Mouse (Mus musculus): ENCODE measurements at regions not wholly inside any gene's neighbourhood (a gene's known extent, or its start where the extent isn't known, plus 50 kb on each side); places are given as distances from the start of the nearest gene placed in this dataset.

DNA sequence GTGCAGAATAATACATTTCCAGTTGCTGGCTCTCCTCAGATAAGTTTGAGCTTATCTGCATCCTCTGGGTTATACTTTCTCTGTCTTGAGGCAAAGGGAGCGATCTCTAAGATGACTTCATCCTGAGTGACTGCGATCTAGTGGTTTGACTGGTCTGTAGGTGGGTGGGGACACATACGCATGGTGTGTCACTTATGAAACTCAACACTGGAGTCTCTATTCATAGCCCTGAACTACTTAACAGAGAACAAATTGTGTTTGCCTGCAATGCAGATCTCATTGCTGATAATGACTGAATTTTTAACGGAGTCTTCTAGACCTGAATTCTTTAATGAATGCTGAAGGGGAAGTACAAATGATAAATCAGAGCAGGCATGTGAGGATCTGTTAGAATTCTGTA is 244.7 kb upstream of the Msx2 start:
- in situ Hi-C loops (cut with MboI; ENCODE audit: low sequenced_read_pairs) = no loop called here

DNA sequence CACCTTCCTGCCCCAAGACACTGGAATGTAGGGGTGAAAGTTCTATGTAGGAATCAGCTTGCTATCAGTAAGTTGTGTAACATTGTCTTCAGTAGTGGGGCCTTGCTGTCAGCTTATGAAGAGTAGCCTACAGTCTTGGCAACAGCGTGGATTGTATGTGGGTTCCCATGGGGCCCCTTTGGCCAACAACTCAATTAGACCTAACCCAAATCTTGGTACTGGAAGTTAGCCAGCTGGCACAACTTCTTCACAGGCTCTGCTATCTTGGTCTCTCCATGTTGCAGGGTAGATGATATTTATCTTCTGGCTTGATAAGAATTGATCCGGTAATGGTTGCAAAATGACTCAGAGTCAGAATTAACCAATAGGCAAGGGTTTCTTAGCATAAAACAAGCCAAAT is 244.2 kb upstream of the Msx2 start:
- in situ Hi-C loops (cut with MboI; ENCODE audit: low sequenced_read_pairs) = no loop called here

DNA sequence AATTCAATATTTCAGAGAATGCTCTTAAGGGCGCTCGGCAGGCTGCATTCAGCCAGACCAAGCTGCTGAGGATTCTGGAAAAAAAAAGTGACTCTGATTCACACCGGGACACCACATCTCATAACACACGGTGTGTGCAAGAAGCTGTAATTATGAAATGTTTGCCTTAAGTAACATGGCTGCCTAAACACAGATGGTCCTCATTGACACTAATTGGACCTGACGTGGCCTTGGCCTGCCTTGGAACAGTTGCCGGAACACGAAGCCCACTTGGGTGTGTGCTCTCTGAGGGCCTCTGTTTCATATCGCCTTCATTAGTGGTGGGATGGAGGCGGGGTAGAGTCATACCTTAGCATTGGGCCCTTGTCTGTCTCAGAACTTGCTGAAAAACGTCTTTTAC is 236.2 kb upstream of the Msx2 start:
- in situ Hi-C loops (cut with MboI; ENCODE audit: low sequenced_read_pairs) = no loop called here

DNA sequence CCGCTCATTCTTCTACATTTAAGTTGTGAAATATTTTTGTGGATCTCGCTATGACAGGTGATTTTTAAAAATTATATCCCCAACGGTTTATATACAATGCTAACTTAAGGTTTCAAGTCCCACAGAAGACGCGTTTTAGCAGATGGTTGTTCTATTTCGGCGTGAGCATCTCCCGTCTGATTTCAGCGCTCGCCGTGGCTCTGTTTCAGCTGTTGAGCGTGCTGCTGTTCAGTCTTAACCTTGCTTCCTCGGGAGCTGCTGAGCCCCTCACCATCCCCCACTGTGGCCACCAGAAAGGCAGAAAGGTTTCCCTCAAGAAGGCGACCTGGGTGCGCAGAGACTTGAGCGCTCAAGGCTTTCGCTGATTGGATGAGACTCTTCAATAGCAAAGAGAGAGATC is 234.7 kb upstream of the Msx2 start:
- in situ Hi-C loops (cut with MboI; ENCODE audit: low sequenced_read_pairs) = no loop called here

DNA sequence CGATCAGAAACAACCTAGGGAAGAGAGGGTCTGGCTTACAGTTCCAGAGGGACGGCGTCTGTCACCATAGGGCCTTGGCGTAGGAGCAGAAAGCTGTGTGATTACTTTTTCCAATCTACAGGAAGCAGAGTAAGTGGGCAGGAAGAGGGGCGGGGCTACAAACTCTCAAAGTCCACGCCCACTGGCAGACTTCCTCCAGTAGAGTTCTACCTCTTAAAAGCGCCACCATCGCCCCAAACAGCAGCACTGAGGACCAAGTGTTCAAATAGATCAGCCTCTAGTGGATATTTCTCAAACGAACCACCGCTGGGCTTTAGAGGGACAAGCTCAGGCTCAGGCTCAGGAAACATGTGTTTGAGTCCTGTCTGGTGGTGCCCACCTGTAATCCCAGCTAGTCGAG is 231.2 kb upstream of the Msx2 start:
- in situ Hi-C loops (cut with MboI; ENCODE audit: low sequenced_read_pairs) = no loop called here

DNA sequence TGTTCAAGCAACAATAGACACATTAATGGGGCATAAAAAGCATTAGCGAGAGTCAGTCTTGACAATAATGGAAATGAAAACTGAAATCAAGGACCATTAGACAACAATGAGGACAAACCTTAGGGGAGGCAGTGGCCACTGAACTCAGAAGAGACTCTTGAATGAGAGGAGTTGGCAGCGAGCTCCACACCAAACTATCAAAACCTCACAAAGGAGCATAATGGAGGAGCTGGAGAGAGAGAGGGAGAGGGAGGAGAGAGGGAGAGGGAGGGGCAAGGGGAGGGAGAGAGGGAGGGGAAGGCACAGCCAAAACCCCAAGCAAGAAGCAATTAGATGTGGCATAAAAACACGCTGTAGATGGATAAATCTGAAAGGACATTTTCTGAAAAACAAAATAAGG is 227.4 kb upstream of the Msx2 start:
- in situ Hi-C loops (cut with MboI; ENCODE audit: low sequenced_read_pairs) = no loop called here

DNA sequence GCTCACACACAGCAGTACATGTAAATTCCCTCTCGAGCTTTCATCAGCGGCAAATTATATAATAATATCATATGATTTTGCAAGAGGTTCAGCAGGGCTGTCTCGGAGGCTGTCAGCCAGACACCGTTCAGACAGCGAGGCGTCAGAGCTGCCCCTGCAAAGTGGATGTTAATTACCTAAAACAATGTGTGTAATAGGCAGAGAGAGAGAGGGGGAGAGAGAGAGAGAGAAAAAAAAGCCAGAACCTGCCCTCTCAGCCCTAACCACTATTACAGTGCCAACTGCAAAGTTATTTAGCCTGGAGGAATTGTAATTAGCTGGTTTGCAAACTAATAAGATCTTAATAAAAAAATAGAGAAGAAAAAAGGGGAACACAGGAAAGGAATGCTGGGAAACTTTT is 225.1 kb upstream of the Msx2 start:
- in situ Hi-C loops (cut with MboI; ENCODE audit: low sequenced_read_pairs) = no loop called here

DNA sequence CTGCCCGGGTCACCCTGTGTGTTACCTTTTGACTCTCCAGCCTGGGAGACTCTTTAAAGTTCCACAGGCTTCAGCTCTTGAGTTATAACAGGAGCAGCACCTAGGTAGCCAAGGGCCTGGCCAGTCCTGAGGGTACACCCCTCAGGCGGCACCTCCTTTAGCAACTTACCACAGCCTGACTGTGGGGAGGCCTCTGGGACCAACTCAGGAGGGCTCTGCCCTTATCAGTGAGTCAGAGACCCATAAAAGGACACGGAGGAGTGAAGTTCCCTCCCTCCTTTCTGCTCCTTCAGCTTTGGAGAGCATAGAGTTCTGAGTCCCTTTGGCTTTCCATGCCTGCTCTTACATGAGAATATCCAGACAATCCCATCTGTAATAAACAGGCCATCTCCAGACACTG is 222.5 kb upstream of the Msx2 start:
- in situ Hi-C loops (cut with MboI; ENCODE audit: low sequenced_read_pairs) = no loop called here

DNA sequence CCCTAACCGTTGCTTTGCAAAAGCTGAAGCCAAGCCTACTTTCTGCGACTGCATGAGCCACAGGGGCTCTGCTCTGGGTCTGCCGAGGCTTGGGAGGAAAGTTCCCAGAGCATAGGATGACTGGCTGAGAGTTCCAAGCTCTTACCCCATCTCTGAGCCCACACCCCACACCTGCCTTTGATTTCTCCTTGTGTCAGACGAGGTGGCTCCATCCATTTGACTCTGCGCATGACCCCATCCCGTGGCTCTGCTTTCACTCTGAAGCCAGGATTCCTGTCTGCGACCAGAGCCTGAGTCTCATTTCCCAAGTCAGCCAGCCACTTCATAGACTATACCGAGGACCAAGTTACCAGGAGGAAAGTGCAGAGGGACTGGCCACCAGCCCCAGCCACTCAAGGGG is 216.1 kb upstream of the Msx2 start:
- in situ Hi-C loops (cut with MboI; ENCODE audit: low sequenced_read_pairs) = no loop called here

DNA sequence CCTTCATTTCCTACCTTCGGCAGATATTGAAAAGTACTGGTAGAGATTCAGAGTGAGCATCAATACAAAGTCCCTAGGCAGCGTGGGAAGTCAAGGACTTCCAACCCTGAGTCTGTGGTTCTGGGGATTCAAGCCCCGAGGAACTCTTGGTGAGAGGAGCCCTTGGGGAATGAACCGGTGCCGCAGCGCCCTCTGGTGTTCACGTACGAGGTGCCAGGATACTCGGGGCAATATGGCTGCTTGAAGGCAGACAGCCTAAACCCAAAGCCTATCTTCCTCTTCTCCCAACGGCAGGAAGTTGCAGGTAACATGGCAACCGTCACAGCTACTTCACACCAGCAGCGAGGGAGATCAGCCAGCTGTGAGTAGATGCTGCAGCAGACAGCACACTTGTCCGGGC is 215.6 kb upstream of the Msx2 start:
- in situ Hi-C loops (cut with MboI; ENCODE audit: low sequenced_read_pairs) = no loop called here

DNA sequence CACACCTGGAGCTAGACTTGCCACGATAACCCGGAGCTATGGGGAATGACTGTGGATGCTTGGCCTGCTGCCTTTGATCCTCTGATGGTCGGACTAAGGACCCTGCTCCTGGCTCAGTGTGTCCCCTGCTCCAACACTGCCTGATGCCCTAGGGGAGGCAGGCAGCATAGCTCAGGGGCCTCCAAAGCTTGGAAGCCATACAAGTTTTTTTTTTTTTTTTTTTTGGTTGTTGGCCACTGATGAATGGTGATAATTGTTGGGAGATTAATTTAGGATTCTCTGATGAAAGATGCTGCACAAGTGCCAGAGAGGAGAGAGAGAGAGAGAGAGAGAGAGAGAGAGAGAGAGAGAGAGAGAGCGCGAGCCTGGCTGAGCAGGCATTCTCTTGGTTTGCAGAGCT is 211.6 kb upstream of the Msx2 start:
- in situ Hi-C loops (cut with MboI; ENCODE audit: low sequenced_read_pairs) = no loop called here

DNA sequence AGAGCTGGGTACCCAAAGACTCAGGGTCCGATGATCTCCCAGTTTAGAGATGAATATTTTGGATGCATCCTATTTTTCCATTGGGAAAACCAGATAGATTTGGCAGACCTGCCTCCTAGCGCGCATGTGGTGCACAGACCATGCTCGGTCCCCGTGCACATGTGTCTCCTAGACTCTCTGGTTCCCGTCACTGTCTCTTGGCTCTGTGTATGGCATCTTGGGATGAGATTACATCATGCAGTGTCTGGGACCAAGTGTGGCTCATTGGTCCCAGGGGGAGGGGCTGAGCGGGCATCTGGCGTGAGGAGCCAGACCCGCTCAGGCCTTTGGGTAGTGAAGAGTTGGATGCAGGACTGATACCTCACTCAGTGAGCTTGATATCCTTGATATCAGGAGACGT is 204.3 kb upstream of the Msx2 start:
- in situ Hi-C loops (cut with MboI; ENCODE audit: low sequenced_read_pairs) = no loop called here

DNA sequence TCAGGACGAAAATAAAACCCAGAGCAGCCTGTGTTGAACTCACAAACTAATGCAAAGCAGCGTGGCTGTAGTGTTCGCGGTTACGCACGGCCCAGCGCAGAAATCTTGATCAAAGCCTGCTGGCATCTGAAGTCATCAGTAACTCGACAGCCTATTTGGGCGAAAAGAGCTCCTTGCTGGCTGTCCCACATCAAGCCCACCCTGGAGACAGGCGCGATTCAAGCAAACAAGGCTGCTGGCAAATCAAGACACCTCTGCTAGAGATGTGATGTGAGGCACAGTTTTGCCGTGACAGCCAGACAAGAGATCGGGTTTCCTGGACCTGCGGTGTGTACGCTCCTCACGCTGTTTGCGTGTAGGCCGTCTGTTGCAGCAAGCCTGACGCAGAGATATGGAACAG is 197.5 kb upstream of the Msx2 start:
- in situ Hi-C loops (cut with MboI; ENCODE audit: low sequenced_read_pairs) = no loop called here

DNA sequence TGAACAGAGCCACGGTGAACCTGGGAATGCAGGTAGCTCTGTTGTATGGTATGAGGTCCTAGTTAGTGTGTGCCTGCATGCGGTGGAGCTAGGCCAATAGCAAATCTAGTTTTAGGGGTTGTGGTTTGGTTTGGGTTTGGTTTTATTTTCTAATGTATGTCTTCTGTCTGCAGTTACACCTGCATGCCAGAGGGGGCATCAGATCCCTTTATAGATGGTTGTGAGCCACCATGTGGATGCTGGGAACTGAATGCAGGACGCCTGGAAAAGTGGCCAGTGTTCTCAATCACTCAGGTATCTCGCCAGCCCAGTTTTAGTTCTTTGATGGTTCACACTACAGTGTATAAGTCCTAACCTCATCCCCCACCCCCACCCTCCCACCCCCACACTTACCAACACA is 194.6 kb upstream of the Msx2 start:
- in situ Hi-C loops (cut with MboI; ENCODE audit: low sequenced_read_pairs) = no loop called here

DNA sequence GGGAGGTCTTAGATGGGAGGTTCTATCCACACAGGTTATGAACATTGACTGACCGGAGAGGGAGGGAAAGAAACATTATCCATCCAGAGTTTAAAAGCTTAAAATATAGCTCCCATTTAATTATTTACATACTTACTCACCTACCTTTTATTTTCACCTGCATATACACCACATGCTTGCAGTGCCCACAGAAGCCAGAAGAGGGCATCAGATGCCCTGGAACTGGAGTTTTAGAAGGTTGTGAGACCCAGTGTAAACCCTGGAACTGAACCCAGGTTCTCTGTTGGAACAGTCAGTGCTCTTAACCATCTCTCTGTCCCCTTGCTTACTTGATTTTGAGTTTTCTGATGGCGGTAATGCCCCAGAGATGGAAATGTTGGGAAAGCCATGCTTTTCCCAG is 192.7 kb upstream of the Msx2 start:
- in situ Hi-C loops (cut with MboI; ENCODE audit: low sequenced_read_pairs) = no loop called here

DNA sequence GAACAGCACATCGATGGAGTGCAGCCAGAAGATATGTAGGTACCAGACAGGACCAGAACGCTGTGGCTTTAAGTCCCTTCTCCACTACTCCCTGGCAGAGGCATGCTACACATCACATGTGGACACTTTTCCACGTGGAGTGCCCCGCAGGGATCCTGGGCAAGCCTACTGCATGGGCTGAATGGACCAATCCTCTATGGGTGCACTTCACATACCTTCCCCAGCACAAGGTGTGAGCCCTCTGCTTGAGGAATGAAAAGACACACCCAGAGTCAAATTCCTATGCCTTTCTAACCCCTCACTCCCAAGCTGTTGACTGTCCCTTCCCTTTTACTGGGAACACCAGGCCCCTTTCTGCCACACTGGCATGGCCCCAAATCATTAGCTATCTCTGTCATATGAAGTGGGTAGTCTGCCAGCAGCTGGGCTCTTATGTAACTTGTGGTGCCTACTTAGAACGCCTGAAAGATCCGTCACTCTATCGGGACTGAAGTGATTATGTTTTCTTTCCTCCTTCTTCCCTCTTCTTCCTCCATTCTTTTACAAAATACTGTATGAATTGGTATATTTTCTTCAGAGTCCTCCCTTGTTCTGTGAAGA is 191.9 kb upstream of the Msx2 start:
- in situ Hi-C loops (cut with MboI; ENCODE audit: low sequenced_read_pairs) = no loop called here

DNA sequence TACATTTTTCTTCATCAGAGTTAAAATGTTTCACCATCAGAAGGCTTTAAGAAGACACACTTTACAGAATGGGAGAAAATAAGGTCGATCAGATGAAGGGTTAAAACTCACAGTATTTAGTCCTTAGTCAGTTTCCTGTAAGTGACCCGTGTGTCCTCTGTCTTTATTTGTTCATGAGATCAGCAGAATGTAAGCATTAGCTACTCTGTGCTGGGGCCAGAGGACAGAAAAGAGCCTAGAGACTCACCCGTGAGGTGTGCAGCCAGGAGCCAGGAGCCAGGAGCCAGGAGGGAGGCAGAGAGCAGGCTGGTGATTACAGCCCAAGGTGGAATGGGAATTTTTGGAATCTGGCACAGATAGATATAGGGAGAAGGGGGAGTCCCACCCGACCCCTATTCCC is 180.0 kb upstream of the Msx2 start:
- in situ Hi-C loops (cut with MboI; ENCODE audit: low sequenced_read_pairs) = no loop called here

DNA sequence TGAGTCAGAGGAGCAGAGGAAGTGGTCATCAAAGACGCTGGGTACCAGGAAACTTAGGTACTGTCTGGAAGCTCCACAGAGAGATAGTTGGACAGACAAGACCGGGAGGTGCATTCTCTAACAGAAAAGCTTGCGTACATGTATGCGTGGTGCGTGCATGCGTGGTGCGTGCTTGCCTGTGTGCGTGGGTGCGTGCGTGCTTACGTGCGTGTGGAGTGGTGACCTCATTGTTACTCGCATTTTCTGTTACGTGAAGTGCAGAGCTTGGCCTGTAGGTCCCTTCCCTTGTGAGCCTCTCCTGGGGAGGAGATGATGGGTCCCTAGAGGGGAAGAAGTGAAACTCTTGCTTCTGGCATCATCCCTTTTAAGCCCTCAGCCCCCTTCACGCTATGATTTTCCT is 175.5 kb upstream of the Msx2 start:
- in situ Hi-C loops (cut with MboI; ENCODE audit: low sequenced_read_pairs) = no loop called here

DNA sequence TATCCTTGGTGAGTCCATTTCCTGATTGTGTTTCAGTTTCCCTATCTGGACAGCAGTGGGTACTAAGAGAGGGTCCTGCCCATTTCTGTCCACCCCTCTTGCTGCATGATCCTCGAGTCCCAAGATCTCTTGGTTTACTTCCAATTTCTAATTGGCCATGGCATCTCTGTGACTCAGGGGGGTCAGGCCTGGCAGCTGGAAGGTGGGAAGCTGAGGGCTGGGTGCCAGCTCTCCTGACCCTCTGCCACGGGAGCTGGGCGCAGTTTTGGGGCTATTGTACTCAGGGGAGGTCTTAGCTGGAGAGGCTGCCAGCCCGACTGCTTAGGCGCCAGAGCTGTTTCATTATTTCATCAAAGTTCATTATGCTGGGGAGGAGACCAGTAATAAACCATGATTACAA is 169.7 kb upstream of the Msx2 start:
- in situ Hi-C loops (cut with MboI; ENCODE audit: low sequenced_read_pairs) = no loop called here

DNA sequence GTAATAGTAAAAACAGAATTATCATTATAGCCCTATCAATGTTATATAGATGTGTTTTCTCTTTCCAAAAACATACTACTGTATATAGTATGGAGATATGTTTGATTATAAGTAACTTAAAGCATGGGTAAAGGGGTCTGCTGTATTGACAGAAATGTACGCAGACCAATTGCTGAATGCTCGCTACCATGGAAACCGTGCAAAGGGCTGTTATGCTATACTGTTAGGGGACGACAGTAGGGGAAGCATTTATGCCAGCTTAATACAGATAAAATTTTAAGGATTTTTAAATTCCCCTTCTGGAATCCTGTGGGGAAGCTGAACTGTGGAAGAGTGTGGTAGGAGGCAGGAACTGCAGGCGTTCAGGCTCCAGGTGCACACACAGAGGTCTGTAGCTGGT is 166.7 kb upstream of the Msx2 start:
- in situ Hi-C loops (cut with MboI; ENCODE audit: low sequenced_read_pairs) = no loop called here

DNA sequence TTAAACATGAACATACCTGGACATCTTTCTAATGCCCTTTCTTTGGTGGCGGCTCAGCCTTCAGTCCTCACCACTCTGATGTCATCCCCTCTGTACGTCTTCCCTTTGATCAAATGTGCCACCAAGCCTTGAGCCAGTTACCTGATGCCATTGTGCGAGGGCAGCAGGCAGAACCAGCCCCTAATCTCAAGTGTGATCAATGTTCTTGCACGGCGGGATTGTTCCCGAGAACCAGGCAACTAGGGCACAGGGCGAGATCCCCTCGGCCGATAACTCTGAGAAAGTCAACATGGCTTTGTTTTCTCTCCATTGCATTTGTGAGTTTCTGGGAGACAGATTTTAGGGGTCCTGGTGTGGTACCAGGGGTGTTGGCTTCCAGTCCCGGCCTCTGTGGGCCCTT is 166.2 kb upstream of the Msx2 start:
- in situ Hi-C loops (cut with MboI; ENCODE audit: low sequenced_read_pairs) = no loop called here

DNA sequence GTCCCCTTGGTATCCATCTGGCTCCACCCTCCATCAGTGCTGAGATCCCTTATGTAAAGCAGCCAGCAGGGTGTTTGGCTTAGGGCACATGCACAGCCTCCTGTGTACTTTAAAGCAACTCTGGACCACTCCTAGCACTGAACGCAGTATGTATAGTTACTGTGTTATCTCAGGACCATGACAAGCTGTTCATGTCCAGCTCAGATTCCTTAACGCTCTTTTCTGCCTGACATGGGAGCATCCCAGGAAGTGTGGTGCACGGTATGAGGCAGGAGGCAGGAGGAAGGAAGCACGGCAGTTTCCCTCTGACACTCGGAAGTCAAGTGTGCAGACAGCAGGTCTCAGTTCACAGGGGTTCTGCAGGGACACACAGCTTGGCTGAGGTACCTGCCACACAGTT is 163.1 kb upstream of the Msx2 start:
- in situ Hi-C loops (cut with MboI; ENCODE audit: low sequenced_read_pairs) = no loop called here

DNA sequence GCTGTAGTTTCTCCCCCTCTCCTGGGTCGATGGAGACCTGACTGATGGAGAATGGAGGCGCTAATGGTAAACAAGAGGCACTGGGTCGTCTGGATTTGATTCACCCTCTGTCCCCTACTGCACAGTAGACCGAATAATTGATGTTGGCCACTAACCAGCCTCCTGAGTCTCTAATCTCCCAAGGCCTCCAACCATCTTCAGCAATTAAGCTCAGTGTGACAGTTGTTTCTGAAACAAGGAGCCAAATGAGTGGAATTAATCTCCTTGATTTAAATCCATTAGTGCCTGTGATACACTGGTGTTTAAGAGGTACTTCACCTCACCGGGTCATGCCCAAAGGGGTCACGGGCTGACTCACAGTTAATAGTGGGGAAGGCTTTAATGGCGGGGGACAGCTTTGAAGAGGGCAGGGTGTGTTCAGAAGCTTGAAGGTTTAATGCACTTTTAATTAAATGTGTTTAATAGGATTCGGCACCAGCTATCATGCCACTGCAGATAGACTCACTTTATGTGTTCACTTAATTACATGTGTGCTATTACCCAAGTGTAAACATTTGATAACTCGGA is 161.8 kb upstream of the Msx2 start:
- in situ Hi-C loops (cut with MboI; ENCODE audit: low sequenced_read_pairs) = no loop called here

DNA sequence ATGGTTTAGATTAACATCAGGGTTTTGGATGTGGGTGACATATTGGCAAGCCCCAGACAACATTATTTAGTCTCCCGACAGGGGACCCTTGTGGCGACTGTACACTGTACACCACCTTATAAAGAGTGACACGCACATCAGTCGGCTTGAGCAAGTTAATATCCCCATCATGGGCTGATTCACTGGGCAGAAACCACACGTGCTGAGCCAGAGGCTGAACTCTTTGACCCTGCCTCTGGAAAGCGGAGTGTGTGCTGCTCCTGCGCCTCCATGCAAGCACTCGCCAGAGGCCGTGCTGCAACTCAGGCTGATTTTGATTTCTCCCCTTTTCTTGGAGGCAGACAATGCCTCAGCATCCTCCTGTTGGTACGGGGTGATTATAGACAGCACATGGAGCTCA is 125.2 kb upstream of the Msx2 start:
- in situ Hi-C loops (cut with MboI; ENCODE audit: low sequenced_read_pairs) = no loop called here

All from CH12F3 (cell line).